In genomic region chr1:133240881-133241280, GRCm38 (mm10) we compare ENCODE assay signal across 10 mouse cellular contexts.
DNase-seq lines count a peak whose midpoint lies in the region; ATAC-seq lines count a peak whose summit lies in the region.
"Had no signal": no experiment of that assay in that cellular context is flagged by ENCODE, and none has a peak within 500 bp of the region (broad histone marks: within the 10 kb centered on the region; RNA-seq: fewer than 3 reads in every experiment).

No protein-coding gene starts in this region.

- H3K27me3 ChIP-seq in heart, embryonic 13.5 days (replicated peaks) = no peaks in the 10 kb centered on the region
- no peaks in the 10 kb centered on the region for H3K27me3 ChIP-seq in stomach, embryonic 16.5 days (ENCODE audit: control insufficient read depth, insufficient read depth, low read length)
- H3K27me3 ChIP-seq in liver, embryonic 11.5 days (replicated peaks; ENCODE audit: control insufficient read depth, insufficient read depth, low read length) = 0 out of 2 replicates have a peak, but pooled peaks cover 2% of the 10 kb centered on the region

- peak; percentile 65 for DNase-seq in ovary, adult 18-20 months (ENCODE audit: low spot score)
- no peak for DNase-seq in ovary, postnatal 14 days (ENCODE audit: low spot score)
- peak; percentile 79 for DNase-seq in kidney, postnatal 14 days
- no peak for DNase-seq in liver, embryonic 11.5 days (ENCODE audit: low spot score)
- DNase-seq in cerebellum, adult 9-10 months = no peak
- no peak for DNase-seq in natural killer cell, adult 2 months (ENCODE audit: low spot score in 2 of 2)
- DNase-seq: layer of hippocampus, postnatal 36 days had no signal

- 33% methylated on average over 3 of the region's 3 CpGs for WGBS in heart, embryonic 13.5 days
- 25% methylated on average over 3 of the region's 3 CpGs for WGBS in stomach, embryonic 16.5 days
- WGBS in liver, embryonic 11.5 days = 59% methylated on average over 3 of the region's 3 CpGs

- H3K4me2 ChIP-seq in heart, embryonic 13.5 days = peak overlapping the region; percentile 33
- peak overlapping the region; percentile 4; the same call in 1 of the 2 replicates for H3K4me2 ChIP-seq in stomach, embryonic 16.5 days (ENCODE audit: low read depth, low read length)
- no peak overlapping the region for H3K4me2 ChIP-seq in liver, embryonic 11.5 days

- H3K9me3 ChIP-seq in heart, embryonic 13.5 days = no peaks in the 10 kb centered on the region
- 0 out of 2 replicates have a peak, but pooled peaks cover 7% of the 10 kb centered on the region for H3K9me3 ChIP-seq in stomach, embryonic 16.5 days (replicated peaks; ENCODE audit: control insufficient read depth, low read length)
- no peaks in the 10 kb centered on the region for H3K9me3 ChIP-seq in liver, embryonic 11.5 days (ENCODE audit: control insufficient read depth, low read length)

- H3K4me1 ChIP-seq in heart, embryonic 13.5 days = peaks cover 89% of the 10 kb centered on the region
- peaks cover 62% of the 10 kb centered on the region for H3K4me1 ChIP-seq in stomach, embryonic 16.5 days (ENCODE audit: control insufficient read depth, insufficient read depth, low read length)
- peaks cover 39% of the 10 kb centered on the region for H3K4me1 ChIP-seq in liver, embryonic 11.5 days (replicated peaks; ENCODE audit: control insufficient read depth, insufficient read depth, low read length)

- no peak overlapping the region for H3K4me3 ChIP-seq in heart, embryonic 13.5 days
- no peak overlapping the region for H3K4me3 ChIP-seq in stomach, embryonic 16.5 days (replicated peaks; ENCODE audit: low read length)
- H3K4me3 ChIP-seq in liver, embryonic 11.5 days (ENCODE audit: low read depth, low read length) = no peak overlapping the region

- H3K36me3 ChIP-seq in heart, embryonic 13.5 days = no peaks in the 10 kb centered on the region
- H3K36me3 ChIP-seq in stomach, embryonic 16.5 days (ENCODE audit: control insufficient read depth, insufficient read depth, low read length) = no peaks in the 10 kb centered on the region
- no peaks in the 10 kb centered on the region for H3K36me3 ChIP-seq in liver, embryonic 11.5 days (ENCODE audit: control insufficient read depth, insufficient read depth, low read length)

- peak overlapping the region; percentile 55 for H3K9ac ChIP-seq in heart, embryonic 13.5 days
- H3K9ac ChIP-seq in stomach, embryonic 16.5 days (ENCODE audit: low read length) = no peak overlapping the region; the same call in 1 of the 2 replicates
- H3K9ac ChIP-seq in liver, embryonic 11.5 days (ENCODE audit: low read depth, low read length) = no peak overlapping the region

- H3K27ac ChIP-seq in heart, embryonic 13.5 days (replicated peaks) = peak overlapping the region; percentile 68
- H3K27ac ChIP-seq in stomach, embryonic 16.5 days (ENCODE audit: low read length) = peak overlapping the region; percentile 45; the same call in 1 of the 2 replicates
- H3K27ac ChIP-seq in liver, embryonic 11.5 days (ENCODE audit: low read depth, low read length) = no peak overlapping the region

- no peak for ATAC-seq in heart, embryonic 13.5 days (ENCODE audit: extremely low read depth, insufficient number of reproducible peaks, low FRiP score, low TSS enrichment)
- peak; percentile 52; the same call in 1 of the 2 replicates for ATAC-seq in stomach, embryonic 16.5 days (ENCODE audit: insufficient read depth, low FRiP score)
- no peak for ATAC-seq in liver, embryonic 11.5 days (replicated peaks; ENCODE audit: low FRiP score)
- ATAC-seq: midbrain, embryonic 16.5 days had no signal

Comparison
In these comparisons a context has a peak if more than half of its experiments do, and no peak if none do; other contexts are left out.
1. DNase-seq: peak in ovary, adult 18-20 months (single experiment) and kidney, postnatal 14 days (single experiment); none in ovary, postnatal 14 days (single experiment), liver, embryonic 11.5 days (single experiment), cerebellum, adult 9-10 months (single experiment) and natural killer cell, adult 2 months (0 of 2).